Mouse (Mus musculus): Measurements from ENCODE around the gene Zdhhc20. TPM values are rescaled to one million over a fixed set of nuclear protein-coding genes. Genes with fewer than 3 reads are reported as not detected.
"Not testable (repeated sequence)": the region's sequence is repeated elsewhere in the genome, so short reads cannot be mapped to it uniquely, and the experiment has no call there.

The Zdhhc20 gene
- polyA plus RNA-seq, 1 experiment: 5.1 TPM

DNA sequence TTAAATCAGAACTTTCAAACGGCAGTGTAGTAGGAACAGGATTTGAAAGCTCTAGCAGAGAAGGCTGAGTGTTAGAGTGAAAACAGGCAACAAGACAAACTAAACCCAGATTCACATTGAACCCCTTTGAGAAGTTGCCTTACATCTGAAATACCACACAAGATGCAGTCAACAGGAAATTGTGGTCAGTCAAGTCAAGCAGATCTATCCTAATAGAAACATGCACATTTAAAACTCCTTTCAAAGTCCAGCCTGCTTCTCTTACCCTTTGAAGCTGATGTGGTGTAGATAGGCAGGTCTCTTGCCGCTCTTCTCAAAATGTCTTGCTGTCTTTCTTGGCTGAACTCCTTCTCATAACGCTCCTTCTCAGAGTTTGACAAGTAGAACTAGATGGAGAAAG, 24.8 kb downstream of the Zdhhc20 start:
- peaks cover 4% of the 10 kb centered on the region; the same call in 1 of the 2 replicates for H3K4me1 ChIP-seq (ENCODE audit: control insufficient read depth, insufficient read depth, insufficient read length, low read length)
- no peak overlapping the region for H3K4me3 ChIP-seq (ENCODE audit: insufficient read depth, low read depth, low read length)
- H3K27ac ChIP-seq (replicated peaks; ENCODE audit: low read depth, low read length): no peak overlapping the region

DNA sequence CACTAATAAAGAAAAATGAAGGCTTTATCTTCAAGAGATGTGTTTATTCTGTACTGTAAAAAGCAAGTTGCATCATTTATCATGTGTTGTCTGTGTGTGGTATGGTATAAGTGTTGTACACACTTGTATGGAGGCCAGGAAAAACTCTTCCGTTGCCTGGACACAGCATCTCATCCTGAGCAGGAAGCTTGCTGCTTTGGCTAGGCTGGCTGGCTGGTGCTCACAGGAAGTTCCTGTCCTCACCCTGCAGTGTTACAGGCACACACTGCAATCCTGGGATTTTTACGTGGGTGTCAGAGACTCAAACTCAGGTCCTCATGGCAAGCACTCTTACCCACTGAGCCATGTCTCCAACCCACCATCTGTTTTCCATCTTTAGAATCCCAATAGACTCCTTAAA, 26.9 kb downstream of the Zdhhc20 start:
- Histone ChIP-seq H3K4me1 (ENCODE audit: control insufficient read depth, insufficient read depth, insufficient read length, low read length) (peaks cover 6% of the 10 kb centered on the region; the same call in 1 of the 2 replicates), H3K4me3 (ENCODE audit: insufficient read depth, low read depth, low read length) (no peak overlapping the region), H3K27ac (replicated peaks; ENCODE audit: low read depth, low read length) (no peak overlapping the region)

DNA sequence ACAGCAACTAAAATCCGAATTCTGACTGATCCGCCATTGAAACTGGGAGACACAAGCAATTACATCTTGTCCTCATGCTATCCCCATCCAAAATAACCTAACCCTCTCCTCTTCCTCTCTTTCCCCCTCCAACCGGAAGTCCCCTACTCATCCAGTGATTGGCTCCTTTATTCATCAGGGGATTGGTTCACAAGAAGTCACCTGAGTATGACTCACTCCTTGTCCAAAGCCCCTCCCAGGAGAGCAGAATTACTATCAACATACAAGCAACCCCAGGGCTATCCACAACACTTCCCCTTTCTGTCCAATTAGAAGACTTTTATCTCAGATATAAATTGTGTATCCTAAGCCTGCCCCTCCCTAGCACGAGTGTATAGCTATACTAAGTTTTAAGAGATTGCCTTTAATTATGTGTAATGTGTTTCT, 28.1 kb downstream of the Zdhhc20 start:
- peaks cover 6% of the 10 kb centered on the region; the same call in 1 of the 2 replicates for H3K4me1 ChIP-seq (ENCODE audit: control insufficient read depth, insufficient read depth, insufficient read length, low read length)
- H3K27ac ChIP-seq (replicated peaks; ENCODE audit: low read depth, low read length): no peak overlapping the region
- no peak overlapping the region for H3K4me3 ChIP-seq (ENCODE audit: insufficient read depth, low read depth, low read length)

DNA sequence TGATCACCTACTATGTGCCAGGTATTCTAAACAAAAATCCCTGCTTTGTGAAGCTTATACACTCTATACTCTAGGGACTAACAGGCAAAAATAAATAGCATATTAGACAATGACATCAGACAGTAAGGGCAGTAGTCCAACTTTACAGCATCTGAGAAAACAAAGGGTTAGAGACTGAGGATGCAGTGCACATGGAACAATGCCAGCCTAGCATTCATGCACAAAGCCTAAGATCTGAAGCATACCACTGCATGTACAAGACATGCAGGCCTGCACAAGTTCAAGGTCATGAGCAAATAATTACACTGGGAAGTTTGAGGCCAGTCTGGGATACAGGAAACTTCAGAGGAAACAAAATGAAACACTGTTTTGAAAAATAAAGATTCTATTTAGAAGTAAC, 30.6 kb downstream of the Zdhhc20 start:
- Histone ChIP-seq H3K4me3 (ENCODE audit: insufficient read depth, low read depth, low read length) (no peak overlapping the region), H3K4me1 (ENCODE audit: control insufficient read depth, insufficient read depth, insufficient read length, low read length) (peaks cover 6% of the 10 kb centered on the region; the same call in 1 of the 2 replicates), H3K27ac (replicated peaks; ENCODE audit: low read depth, low read length) (no peak overlapping the region)

DNA sequence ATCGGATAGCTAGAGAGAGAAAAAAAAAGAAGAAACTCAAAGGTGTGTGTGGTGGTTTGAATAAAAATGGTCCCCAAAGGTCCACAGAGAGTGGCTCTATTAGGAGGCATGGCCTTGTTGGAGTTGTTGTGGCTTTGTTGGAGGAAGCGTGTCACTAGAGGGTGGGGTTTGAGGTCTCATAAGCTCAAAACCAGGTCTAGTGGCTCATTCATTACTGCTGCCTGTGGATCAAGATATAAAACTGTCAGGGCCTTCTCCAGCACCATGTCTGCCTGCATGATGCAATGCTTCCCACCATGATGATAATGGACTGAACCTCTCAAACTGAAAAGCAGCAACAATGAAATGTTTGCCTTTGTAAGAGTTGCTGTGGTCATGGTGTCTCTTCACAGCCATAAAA, 31.5 kb downstream of the Zdhhc20 start:
- Histone ChIP-seq H3K4me3 (ENCODE audit: insufficient read depth, low read depth, low read length) (no peak overlapping the region), H3K27ac (replicated peaks; ENCODE audit: low read depth, low read length) (no peak overlapping the region), H3K4me1 (ENCODE audit: control insufficient read depth, insufficient read depth, insufficient read length, low read length) (peaks cover 6% of the 10 kb centered on the region; the same call in 1 of the 2 replicates)

DNA sequence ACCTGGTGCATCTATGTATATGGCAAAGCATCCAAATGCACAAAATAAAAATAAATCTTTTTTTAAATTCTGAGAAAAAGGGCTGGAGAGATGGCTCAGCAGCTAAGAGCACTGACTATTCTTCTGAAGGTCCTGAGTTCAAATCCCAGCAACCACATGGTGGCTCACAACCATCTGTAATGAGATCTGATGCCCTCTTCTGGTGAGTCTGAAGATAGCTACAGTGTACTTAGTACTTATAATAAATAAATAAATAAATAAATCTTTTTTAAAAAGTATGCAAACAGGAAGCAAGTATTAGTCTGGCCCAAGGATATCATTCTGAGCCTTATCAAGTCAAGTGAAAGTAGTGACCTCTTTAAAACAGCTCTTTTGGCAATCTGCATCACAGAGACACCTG, 34.0 kb downstream of the Zdhhc20 start:
- not testable (repeated sequence) for H3K27ac ChIP-seq (replicated peaks; ENCODE audit: low read depth, low read length); H3K4me3 ChIP-seq (ENCODE audit: insufficient read depth, low read depth, low read length); H3K4me1 ChIP-seq (ENCODE audit: control insufficient read depth, insufficient read depth, insufficient read length, low read length)

DNA sequence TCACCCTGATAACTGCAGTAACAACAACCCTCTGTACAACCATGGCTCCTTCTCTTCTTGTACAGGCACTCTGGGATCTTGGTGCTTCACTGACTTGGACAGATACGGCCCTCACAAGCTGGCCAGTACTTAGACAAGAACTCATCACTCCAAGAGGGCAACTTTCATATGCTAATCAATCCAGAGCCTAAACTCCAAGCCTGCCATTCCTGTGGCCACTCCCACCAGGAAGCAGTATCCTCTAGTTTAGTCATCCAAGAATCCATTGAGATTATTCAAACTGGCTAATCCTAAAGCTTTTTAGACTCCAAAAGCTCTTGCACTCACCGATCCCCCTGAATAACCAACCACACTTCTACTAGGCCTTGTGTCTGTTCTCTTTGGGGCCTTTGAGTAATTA, 37.1 kb downstream of the Zdhhc20 start:
- no peak overlapping the region for H3K27ac ChIP-seq (replicated peaks; ENCODE audit: low read depth, low read length)
- H3K4me1 ChIP-seq (ENCODE audit: control insufficient read depth, insufficient read depth, insufficient read length, low read length): no peaks in the 10 kb centered on the region
- H3K4me3 ChIP-seq (ENCODE audit: insufficient read depth, low read depth, low read length): no peak overlapping the region

DNA sequence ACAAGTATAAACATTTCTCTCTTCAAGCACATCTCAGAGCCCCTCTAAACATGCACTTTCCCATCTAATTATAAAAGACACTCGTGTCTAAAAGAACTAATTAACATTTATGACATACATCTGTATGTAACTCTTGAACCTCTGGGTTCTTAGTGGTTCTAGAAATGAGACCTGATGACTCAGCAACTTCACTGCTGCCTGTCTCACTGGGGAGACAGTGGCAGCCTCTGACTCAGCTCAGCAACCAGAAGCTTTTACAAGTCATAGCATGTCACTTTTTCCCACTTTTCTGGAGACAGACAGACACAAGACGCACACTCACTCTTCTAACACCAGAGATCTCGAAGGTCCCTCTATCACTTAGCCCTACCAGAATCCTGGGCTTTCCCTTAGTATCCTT, 39.7 kb downstream of the Zdhhc20 start:
- Histone ChIP-seq H3K27ac (replicated peaks; ENCODE audit: low read depth, low read length) (no peak overlapping the region), H3K4me3 (ENCODE audit: insufficient read depth, low read depth, low read length) (no peak overlapping the region), H3K4me1 (ENCODE audit: control insufficient read depth, insufficient read depth, insufficient read length, low read length) (no peaks in the 10 kb centered on the region)

DNA sequence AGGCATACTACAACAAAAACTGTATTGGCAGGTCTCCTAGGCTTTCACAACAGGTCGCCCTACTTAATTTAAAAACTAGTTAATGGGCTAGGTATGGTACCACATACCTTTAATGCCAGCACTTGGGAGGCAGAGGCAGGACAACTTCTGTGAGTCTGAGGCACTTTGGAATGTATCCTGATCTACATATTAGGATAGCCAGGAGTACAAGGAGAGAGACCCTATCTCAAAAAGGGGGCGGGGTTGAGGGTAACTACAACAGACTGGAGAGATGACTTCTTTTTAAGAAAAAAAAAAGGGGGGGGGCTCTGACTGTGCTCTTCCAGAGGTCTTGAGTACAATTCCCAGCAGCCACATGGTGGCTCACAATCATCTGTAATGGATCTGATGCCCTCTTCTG, 41.4 kb downstream of the Zdhhc20 start:
- Histone ChIP-seq H3K4me3 (ENCODE audit: insufficient read depth, low read depth, low read length) (no peak overlapping the region), H3K4me1 (ENCODE audit: control insufficient read depth, insufficient read depth, insufficient read length, low read length) (no peaks in the 10 kb centered on the region), H3K27ac (replicated peaks; ENCODE audit: low read depth, low read length) (no peak overlapping the region)

DNA sequence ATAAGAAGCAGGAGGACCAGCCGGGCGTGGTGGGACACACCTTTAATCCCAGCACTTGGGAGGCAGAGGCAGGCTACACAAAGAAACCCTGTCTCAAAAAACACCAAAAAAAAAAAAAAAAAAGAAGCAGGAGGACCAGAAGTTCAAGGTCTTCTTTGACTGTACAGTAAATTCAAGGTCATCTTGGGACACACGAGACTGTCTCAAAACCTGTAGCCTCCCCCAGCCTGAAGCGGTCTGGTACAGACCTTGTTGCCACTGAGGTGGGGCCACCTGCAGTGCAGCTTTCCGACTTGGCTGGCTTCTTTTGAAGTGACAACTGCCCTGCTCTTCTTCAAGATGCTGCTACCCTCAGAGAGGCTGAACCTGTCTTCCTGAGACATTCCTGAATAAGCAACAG, 42.0 kb downstream of the Zdhhc20 start:
- not testable (repeated sequence) for H3K4me1 ChIP-seq (ENCODE audit: control insufficient read depth, insufficient read depth, insufficient read length, low read length); H3K4me3 ChIP-seq (ENCODE audit: insufficient read depth, low read depth, low read length); H3K27ac ChIP-seq (replicated peaks; ENCODE audit: low read depth, low read length)

DNA sequence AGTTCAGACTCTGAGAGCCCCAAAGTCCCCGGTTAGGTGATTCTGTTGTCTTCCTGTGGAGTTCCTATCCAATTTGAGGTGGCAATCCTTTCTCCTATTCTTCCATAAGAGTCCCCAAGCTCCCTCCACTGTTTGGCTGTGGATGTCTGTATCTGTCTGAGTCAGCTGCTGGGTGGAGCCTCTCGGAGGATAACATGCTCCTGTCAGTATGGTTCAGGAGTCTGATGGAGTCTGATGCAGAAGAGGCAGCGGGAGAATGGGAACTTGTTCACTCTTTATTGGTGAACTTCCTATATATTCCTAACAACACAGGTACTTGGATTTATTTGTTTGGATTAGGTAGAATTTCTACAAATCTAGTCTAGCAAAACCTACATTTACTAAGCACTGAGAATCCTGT, 45.5 kb downstream of the Zdhhc20 start:
- Histone ChIP-seq H3K27ac (replicated peaks; ENCODE audit: low read depth, low read length) (no peak overlapping the region), H3K4me1 (ENCODE audit: control insufficient read depth, insufficient read depth, insufficient read length, low read length) (no peaks in the 10 kb centered on the region), H3K4me3 (ENCODE audit: insufficient read depth, low read depth, low read length) (no peak overlapping the region)

DNA sequence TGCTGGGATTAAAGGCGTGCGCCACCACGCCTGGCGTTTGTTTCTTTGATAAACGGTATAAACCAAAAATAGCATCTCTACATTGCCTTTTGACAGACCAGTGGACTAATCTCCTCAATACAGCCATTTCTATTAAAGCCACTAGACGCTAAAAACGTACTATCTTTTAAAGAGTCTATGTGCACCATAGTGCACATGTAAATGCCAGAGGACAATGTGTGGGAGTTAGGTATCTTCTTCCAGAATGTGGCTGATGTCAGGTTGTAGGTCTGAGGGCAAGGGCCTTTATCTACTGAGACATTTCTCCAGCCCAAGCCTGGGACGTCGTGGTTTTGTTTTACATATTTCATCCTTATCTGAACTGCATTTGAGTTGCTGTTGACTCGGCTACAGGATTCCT, 54.9 kb downstream of the Zdhhc20 start:
- Histone ChIP-seq H3K27ac (replicated peaks; ENCODE audit: low read depth, low read length) (no peak overlapping the region), H3K4me1 (ENCODE audit: control insufficient read depth, insufficient read depth, insufficient read length, low read length) (no peaks in the 10 kb centered on the region), H3K4me3 (ENCODE audit: insufficient read depth, low read depth, low read length) (no peak overlapping the region)

DNA sequence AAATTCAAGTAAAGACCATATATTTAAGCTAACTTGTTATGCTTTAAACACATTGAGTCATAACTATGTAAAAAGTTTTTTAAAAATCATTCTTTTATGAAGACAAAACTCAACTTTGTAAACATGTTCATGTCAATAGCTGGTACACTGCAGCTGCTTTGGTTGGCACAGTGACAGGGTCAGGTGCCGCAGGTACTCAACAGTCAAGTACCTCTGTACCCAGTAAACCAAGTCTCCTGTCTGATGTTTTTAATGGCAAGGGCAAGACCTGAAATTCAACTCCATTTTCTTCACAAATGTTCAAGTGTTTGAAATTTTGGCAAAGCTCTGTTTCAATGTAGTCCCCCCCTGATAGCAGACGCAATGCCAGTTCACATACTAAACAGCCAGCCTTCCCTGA, 56.5 kb downstream of the Zdhhc20 start:
- Histone ChIP-seq H3K4me1 (ENCODE audit: control insufficient read depth, insufficient read depth, insufficient read length, low read length) (no peaks in the 10 kb centered on the region), H3K4me3 (ENCODE audit: insufficient read depth, low read depth, low read length) (no peak overlapping the region), H3K27ac (replicated peaks; ENCODE audit: low read depth, low read length) (no peak overlapping the region)

DNA sequence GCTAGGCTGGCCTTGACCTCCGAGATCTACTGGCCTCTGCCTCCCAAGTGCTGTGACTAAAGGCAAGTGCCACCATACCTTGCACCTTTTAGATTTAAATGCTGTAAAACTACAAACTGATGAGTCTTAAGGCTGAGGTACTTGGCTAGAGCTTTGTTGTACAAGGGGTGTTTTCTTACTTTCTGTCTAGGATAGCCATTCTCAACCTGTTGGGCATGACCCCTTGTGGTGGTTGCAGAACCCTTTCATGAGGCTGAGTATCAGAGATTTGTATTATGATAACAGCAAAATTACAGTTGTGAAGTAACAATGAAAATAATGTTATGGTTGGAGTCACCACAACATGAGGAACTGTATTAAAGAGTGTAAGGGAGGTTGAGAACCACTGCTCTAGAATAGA, 62.8 kb downstream of the Zdhhc20 start:
- peak overlapping the region; percentile 93; the same call in 1 of the 2 replicates for H3K4me3 ChIP-seq (ENCODE audit: insufficient read depth, low read depth, low read length)
- peaks cover 5% of the 10 kb centered on the region for H3K4me1 ChIP-seq (ENCODE audit: control insufficient read depth, insufficient read depth, insufficient read length, low read length)
- no peak overlapping the region for H3K27ac ChIP-seq (replicated peaks; ENCODE audit: low read depth, low read length)

DNA sequence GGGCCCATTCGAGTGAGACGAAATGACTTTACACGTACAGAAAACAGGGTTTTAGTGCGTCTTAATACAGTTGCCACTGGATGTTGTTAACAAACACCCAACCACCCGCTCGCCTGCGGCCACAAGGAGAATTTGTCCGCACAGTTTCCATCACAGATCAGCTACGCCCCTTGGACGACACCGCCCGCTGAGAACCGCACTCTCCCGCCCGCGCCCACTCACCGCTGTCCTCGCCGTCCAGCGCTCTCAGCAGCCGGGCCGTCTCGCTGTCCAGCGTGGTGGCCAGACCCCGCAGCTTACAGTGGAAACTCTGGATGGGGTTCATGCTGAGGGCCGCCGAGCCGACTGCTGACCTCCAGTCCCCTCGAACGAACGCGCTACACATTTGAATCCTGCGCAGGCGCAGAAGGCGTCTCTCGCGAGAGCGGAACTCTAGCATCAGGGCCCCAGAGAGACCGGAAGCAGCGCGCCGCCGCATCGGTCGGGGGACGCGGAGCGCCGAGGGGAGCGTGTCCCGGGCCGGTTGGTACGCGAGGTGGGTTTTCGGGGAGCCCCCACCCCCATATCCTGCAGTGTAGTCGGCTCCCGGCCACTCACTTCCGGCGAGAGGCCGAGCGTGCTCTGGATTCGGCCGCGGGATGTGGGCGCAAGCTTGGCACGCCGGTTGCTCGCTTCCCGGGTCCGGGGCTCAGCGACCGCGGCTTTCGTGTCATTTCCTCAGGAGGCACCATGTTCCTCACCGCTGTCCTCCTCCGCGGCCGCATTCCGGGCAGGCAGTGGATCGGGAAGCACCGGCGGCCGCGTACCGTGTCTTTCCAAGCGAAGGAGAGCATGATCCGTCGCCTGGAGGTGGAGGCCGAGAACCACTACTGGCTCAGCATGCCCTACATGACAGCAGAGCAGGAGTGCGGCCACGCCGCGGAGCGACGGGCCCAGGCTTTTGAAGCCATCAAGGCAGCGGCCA, 64.0 kb downstream of the Zdhhc20 start, which contains the start of the genes Ska3 and Mrpl57:
Gene Ska3, minus strand, starts transcription at position 398 of the 964 bp plus-strand sequence.
Gene Mrpl57, plus strand, starts transcription at position 447 of the 964 bp plus-strand sequence.
- H3K4me1 ChIP-seq (ENCODE audit: control insufficient read depth, insufficient read depth, insufficient read length, low read length): peaks cover 5% of the 10 kb centered on the region
- peak within 1 kb of the TSS; percentile 81 for H3K27ac ChIP-seq (replicated peaks; ENCODE audit: low read depth, low read length)
- peak within 1 kb of the TSS; percentile 93 for H3K4me3 ChIP-seq (ENCODE audit: insufficient read depth, low read depth, low read length)

DNA sequence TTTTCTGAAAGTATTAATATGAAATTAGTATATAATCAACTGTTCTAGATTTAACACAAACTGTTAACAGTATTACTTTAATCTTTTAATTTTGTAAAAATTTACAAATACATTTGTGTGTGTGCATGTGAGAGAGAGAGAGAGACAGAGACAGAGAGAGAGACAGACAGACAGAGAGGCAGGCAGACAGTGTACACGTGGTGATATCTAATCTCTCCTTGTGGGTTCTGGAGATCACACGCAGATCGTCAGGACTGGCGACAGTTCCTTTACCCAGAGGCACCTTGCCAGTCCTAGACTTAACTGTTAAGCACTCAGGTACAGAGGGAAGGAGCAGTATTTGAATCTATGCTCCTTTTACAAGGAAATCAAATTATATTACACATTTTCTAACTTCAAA, 69.2 kb downstream of the Zdhhc20 start:
- no peak overlapping the region for H3K4me3 ChIP-seq (ENCODE audit: insufficient read depth, low read depth, low read length)
- H3K4me1 ChIP-seq (ENCODE audit: control insufficient read depth, insufficient read depth, insufficient read length, low read length): no peaks in the 10 kb centered on the region
- H3K27ac ChIP-seq (replicated peaks; ENCODE audit: low read depth, low read length): no peak overlapping the region
